In the genomic region with DNA sequence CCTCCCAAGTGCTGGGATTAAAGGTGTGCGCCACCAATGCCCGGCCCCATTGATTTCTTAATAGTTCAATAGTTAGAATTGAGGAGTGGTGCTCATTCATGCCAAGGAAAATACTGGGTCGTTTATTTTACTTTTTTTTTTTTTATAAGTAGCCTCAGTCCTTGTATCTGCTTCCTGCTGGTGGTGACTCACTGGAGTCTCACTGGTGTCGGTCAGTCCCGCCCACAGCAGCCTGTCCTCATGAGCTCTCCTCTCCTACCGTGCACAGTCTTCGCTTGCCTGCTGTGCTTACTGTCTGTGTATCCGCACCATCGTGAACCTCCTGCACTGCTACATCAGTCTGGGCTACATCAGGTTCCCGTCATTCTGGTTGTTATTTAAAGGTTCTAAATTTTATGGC, we compare ENCODE assay signal across 12 mouse cellular contexts. TPM values are rescaled to one million over a fixed set of nuclear protein-coding genes. Genes with fewer than 3 reads are reported as not detected.
DNase-seq lines count a peak whose midpoint lies in the region; ATAC-seq and TF ChIP-seq lines count a peak whose summit lies in the region.
"Had no signal": no experiment of that assay in that cellular context is flagged by ENCODE, and none has a peak within 500 bp of the region (broad histone marks: within the 10 kb centered on the region; RNA-seq: fewer than 3 reads in every experiment).

No protein-coding gene starts in this region.

- no peaks in the 10 kb centered on the region for H3K27me3 ChIP-seq in heart, embryonic 12.5 days (replicated peaks)
- H3K27me3 ChIP-seq in stomach, postnatal 0 days (ENCODE audit: control insufficient read depth, insufficient read depth, low read length) = no peaks in the 10 kb centered on the region
- H3K27me3 ChIP-seq: CH12.LX; limb, embryonic 15.5 days had no signal

- H3K36me3 ChIP-seq in heart, embryonic 12.5 days = peaks cover 69% of the 10 kb centered on the region
- H3K36me3 ChIP-seq in stomach, postnatal 0 days (ENCODE audit: control insufficient read depth, insufficient read depth, low read length) = peaks cover 19% of the 10 kb centered on the region

- 65% methylated on average over 10 of the region's 10 CpGs for WGBS in heart, embryonic 12.5 days
- WGBS in stomach, postnatal 0 days = 60% methylated on average over 10 of the region's 10 CpGs

- H3K27ac ChIP-seq in heart, embryonic 12.5 days (ENCODE audit: poor library complexity, severe bottlenecking) = no peak overlapping the region
- H3K27ac ChIP-seq in stomach, postnatal 0 days (replicated peaks) = no peak overlapping the region
- H3K27ac ChIP-seq: limb, embryonic 15.5 days had no signal

- TF ChIP-seq EP300 in stomach, postnatal 0 days (optimal IDR thresholded peaks at IDR 0.05) = no peak

- intact Hi-C loops in left cerebral cortex, postnatal 4 days (cut with DNase I) = loop anchor here (10.0 kb wide), 1 partner anchor 165 kb away; no protein-coding TSS in a partner anchor
- intact Hi-C loops in heart, postnatal 25 days (cut with DNase I) = no loop called here

- H3K4me1 ChIP-seq in heart, embryonic 12.5 days (replicated peaks) = peaks cover 13% of the 10 kb centered on the region
- H3K4me1 ChIP-seq in stomach, postnatal 0 days (replicated peaks; ENCODE audit: control insufficient read depth, insufficient read depth) = no peaks in the 10 kb centered on the region
- H3K4me1 ChIP-seq: limb, embryonic 15.5 days had no signal

- ATAC-seq in heart, embryonic 12.5 days (ENCODE audit: insufficient number of reproducible peaks, low FRiP score) = peak; percentile 77
- ATAC-seq in stomach, postnatal 0 days (ENCODE audit: low FRiP score, low TSS enrichment) = peak; percentile 94

- no peak overlapping the region for H3K4me3 ChIP-seq in heart, embryonic 12.5 days
- no peak overlapping the region for H3K4me3 ChIP-seq in stomach, postnatal 0 days (ENCODE audit: low read depth, low read length)
- H3K4me3 ChIP-seq: limb, embryonic 15.5 days had no signal

- no peaks in the 10 kb centered on the region for H3K9me3 ChIP-seq in heart, embryonic 12.5 days (replicated peaks)
- no peaks in the 10 kb centered on the region for H3K9me3 ChIP-seq in stomach, postnatal 0 days (ENCODE audit: control insufficient read depth, low read length)
- H3K9me3 ChIP-seq: limb, embryonic 15.5 days had no signal

- no peak overlapping the region for H3K9ac ChIP-seq in heart, embryonic 12.5 days
- no peak overlapping the region for H3K9ac ChIP-seq in stomach, postnatal 0 days (ENCODE audit: low read length)
- H3K9ac ChIP-seq: limb, embryonic 15.5 days had no signal

- no peak for TF ChIP-seq CTCF in stomach, postnatal 0 days (IDR thresholded peaks at IDR 0.05; ENCODE audit: low read depth)

- no peak for DNase-seq in heart, adult 8-10 months (ENCODE audit: low spot score)
- peak; percentile 26 for DNase-seq in urinary bladder, postnatal 14 days (ENCODE audit: low spot score)
- no peak for DNase-seq in urinary bladder, postnatal 4 days (ENCODE audit: low spot score in 2 of 2)
- peak; percentile 20 to 47 for DNase-seq in cerebellum, postnatal 25 days
- DNase-seq in stomach, postnatal 0 days (ENCODE audit: low spot score) = peak; percentile 66
- DNase-seq in left cerebral cortex, postnatal 4 days = no peak
- DNase-seq in heart, postnatal 25 days (ENCODE audit: low spot score) = no peak
- DNase-seq: gastrocnemius, postnatal 36 days; thymus, postnatal 25 days had no signal

- H3K4me2 ChIP-seq in heart, embryonic 12.5 days = no peak overlapping the region
- H3K4me2 ChIP-seq in stomach, postnatal 0 days (replicated peaks; ENCODE audit: low read depth) = no peak overlapping the region
- H3K4me2 ChIP-seq: limb, embryonic 15.5 days had no signal

RNA-seq across cellular contexts. Expression of gene Larp4b, which starts 46.5 kb away (rescaled TPM):
- 33.0 and 37.4 TPM in 2 replicates for polyA plus RNA-seq in heart, embryonic 12.5 days (2016; fragmentation: Nextera tagmentation; extraction: Ambion mirVana)
- 10 to 100 TPM; 61.4 to 87.8 (median 77.9) TPM for total RNA-seq in heart, adult 8-10 months (2022)
- 28.4 and 29.0 TPM in 2 replicates for polyA plus RNA-seq in stomach, postnatal 0 days (2015; fragmentation: Nextera tagmentation; extraction: Ambion mirVana)
- total RNA-seq in left cerebral cortex, postnatal 4 days (2021) = 100 to 1,000 TPM in 1 of 2 experiments, 10 to 100 TPM in 1; 96.7 to 105 TPM
- 10 to 100 TPM; 76.3 to 81.3 TPM for total RNA-seq in heart, postnatal 25 days (2021)

Comparison
In these comparisons a context has a peak if more than half of its experiments do, and no peak if none do; other contexts are left out.
1. DNase-seq: peak in urinary bladder, postnatal 14 days (single experiment), cerebellum, postnatal 25 days (2 of 2) and stomach, postnatal 0 days (single experiment); none in heart, adult 8-10 months (single experiment), urinary bladder, postnatal 4 days (0 of 2), left cerebral cortex, postnatal 4 days (single experiment) and heart, postnatal 25 days (single experiment).